Mouse (Mus musculus): ENCODE measurements around the gene Wnt7b.

Gene Wnt7b

DNA sequence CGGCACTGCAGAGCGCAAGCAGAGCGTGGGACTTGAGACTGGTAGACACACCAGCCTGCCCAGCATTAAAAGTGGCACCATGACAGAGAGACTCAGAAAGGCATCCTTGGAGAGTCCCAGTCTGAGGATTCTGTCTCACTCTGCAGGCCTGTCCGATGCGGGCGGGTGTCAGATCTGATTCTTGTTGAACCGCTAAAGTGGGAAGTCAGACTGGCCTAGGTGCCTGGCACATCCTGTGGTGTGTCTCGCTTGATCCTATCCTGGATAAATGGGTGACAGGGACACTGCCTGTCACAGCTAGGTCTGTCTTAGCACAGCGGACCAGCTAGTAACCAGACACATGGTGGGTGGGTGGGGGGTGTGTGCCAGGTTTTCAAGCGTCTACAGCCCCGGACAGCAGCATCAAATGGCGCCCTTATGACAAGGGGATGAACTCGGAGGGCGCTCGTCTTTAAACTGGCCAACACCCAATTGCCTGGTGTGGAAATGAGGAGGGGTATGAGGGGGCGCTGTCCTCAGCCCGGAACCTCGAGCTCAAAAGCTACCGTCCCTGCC is at the start of gene Wnt7b:
Gene Wnt7b, minus strand, starts transcription at position 118 of the 555 bp plus-strand sequence.
- DNase-seq, result no peak

- no peak for DNase-seq
Measured at GRCm38 (mm10) chr15:85631591-85631990, 49.3 kb upstream of the Wnt7b start.

DNA sequence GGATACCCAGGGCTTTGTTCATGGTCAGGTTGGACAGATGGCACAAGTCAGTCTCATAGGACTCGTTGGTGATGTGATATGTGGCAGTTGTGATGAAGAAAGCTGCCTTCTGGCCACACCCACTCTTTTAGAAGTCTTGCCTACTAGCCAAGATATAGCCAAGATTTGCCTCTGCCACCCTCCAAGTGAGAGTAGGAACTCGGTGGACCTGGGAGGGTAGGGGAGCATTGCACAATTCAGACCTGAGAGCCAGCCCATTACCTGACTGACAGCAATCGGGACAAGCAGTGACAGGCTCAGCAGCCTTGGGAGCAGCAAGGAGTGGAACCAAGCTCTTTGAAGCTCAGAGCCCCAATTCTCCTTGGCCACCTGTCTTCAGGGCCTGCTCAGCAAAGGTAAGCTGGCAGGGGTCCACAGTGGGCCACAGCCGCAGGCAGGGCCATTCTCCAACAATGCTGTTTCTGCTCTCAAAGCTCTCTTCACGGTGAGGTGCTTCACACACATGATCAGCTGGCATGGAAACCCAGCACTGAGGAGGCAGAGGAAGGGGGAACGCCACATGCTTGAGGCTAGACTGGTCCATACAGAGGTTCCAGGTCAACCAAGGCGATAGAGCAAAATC is 47.8 kb upstream of the Wnt7b start:
- no peak for DNase-seq

- DNase-seq, result no peak
Measured at GRCm38 (mm10) chr15:85625666-85626279, 43.5 kb upstream of the Wnt7b start.

DNA sequence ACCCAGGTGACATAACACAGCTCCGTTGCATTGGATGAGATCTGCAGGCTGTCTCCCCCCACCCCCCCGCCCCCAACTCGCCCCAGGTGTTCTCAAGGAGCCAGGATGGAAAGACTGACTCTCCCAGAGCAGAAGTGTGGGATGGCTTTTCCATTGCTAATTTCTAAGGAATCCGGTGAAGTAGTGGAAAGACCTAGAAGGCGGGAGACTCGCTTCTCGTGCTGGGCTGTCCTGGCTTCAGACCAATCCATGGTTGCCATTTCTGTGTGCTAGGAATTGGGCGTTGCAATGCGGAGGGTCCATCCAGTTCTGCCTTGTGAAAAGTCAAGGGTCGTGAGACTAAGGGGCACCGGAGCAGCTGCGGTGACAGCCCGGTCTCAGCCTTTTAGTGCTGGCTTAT is 39.9 kb upstream of the Wnt7b start:
- no peak for DNase-seq

- no peak for DNase-seq
Measured at GRCm38 (mm10) chr15:85615537-85616100, 33.3 kb upstream of the Wnt7b start.

DNA sequence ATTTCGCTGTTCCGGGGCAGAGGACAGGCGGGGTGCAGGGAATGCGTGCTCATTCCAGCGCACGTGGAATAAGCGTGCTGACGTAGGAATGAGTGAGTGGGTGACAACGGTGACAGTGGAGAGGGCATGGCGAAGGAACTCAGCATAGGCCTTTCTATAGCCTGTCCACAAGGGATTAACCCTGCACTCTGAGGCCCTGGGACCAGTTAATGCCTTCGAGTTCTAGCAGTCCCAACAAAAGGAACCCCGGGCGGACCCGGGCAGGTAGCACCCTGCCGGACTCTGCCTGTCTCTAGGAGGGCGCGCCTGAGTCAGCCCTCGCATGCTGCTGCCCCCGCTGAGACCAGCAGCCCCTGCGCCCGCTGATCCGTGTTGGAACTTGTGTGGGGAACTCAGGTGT is 32.8 kb upstream of the Wnt7b start:
- no peak for DNase-seq

DNA sequence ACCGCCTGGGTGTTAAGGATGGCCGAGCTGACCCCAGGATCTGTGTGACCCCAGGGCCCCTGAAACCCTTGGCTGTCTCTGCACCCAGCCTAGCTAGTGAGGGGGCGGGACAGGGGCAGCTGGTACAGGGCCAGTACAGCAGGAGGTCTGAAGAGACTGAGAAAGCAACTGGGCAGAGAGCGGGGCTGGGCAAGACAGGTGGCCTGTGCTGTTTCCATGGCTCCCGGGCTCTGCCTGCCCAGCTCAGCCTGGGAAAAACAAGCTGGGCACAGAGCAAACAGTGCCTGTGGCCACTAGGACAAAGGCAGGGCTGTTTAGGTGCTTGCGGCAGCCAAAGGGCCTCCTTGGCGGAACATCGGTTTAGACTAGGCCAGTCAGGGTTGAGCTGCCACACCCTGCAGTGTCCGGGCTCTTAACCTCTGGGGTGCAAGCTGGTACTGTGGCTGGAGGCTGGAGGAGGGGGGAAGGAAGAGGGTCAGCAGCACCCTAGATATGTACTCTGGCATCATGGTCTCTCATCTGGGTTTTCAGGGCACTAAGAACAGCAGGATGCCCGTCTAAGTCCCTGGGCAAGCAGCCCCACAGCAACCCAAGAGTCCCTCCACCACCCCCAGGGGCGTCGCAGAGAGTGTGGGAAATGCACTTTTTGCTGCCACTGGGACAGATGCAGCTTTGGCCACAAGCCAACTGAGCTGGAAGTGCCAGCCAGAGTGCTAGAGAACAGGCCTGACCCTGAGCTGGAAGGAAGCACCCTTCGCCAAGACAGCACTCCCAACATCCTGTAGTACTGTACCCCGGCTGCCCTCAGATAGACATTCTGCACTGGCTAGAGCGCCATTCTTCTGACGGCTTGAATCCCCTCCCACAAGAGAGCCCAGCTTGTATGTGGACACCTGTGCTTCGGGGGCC is 31.3 kb upstream of the Wnt7b start:
- DNase-seq, result no peak

DNA sequence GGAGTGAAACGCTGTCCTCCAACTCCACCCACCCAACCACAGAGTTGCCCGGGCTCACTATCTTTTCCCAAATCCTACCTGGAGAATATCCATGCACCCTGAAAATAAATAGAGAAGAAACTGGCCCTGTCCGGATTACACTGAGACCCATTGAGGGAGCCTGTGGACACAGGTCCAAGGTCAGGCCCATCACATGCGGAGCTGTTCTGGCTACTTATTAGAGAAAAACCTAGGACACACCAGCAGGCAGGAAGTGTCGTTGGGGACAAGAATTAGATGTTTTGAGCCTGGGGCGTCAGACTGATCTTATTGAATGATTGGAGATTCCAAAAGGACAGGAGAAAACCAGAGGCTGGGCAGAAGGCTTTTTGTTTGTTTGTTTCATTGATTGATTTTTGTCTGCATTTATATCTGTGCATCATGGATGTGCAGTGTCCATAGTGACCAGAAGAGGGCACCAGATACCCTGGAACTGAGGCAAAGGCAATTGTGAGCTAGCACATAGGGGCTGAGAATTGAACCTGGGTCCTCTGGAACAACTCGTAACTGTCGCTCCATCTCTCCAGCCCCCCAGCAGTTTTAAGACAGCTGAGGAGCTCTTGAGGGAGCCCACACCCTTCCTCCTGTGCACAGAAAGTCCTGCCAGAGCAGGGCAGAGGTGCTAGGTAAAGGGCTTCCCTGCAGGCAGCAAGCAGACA is 30.5 kb upstream of the Wnt7b start:
- no peak for DNase-seq

- DNase-seq, result no peak
Measured at GRCm38 (mm10) chr15:85611701-85612520, 29.6 kb upstream of the Wnt7b start.

GRCm38 (mm10) chr15:85610618-85611218 is 28.4 kb upstream of the Wnt7b start:
- DNase-seq, result peak; percentile 84

- DNase-seq, result no peak
Measured at GRCm38 (mm10) chr15:85610120-85610519, 27.8 kb upstream of the Wnt7b start.

GRCm38 (mm10) chr15:85609266-85610004 is 27.2 kb upstream of the Wnt7b start:
- no peak for DNase-seq

GRCm38 (mm10) chr15:85605962-85606610 is 23.8 kb upstream of the Wnt7b start:
- DNase-seq, result no peak

DNA sequence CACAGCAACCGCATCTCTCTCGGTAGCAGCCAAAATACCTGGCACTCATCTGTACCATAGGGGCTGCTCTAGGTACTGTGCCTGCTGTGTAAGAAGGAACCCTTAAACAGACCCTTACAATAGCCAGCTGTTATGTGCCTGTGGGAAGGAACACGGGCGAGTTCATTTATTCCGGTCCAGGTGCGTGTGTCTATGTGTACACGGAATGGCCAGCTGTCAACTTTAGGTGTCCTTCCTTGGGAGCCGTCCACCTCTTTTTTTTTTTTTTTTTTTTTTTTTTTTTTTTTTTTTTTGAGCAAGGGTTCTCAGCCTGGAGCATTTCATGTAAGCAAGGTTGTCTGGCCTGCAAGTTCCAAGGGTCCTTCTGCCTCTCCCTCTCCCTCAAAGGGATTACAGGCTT is 22.7 kb upstream of the Wnt7b start:
- DNase-seq, result no peak

GRCm38 (mm10) chr15:85604507-85604906 is 22.2 kb upstream of the Wnt7b start:
- DNase-seq, result no peak

DNA sequence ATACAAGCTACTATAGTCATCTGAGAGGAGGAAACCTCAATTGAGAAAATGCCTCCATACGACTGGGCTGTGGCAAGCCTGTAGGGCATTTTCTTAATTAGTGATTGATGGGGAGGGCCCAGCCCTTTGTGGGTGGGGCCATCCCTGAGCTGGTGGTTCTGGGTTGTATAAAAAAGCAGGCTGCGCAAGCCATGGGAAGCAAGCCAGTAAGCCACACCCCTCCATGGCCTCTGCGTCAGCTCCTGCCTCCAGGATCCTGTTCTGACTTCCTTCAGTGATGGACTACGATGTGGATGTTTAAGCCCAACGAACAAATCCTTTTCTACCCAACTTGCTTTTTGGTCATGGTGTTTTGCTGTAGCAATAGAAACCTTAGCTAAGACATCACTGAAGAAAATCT is 21.1 kb upstream of the Wnt7b start:
- no peak for DNase-seq

DNA sequence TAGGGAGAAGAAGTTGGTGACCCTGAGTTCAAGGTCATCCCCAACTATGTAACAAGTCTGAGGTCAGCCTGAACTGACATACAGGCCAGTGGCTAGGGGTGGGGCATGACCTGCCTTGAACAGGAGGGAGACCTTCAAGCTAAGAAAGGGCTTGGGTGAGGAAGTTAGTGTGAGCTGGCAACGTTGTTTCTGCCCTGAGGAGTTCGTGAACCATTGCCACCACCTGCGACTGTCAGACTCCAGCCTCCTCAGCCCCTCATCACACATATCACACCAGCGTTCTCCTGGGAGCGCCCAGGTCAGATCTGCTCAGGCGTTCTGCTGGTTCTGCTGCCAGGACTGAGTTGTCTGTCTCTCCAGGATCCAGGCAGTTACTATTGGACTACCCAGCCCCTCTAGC is 20.5 kb upstream of the Wnt7b start:
- no peak for DNase-seq

- DNase-seq, result no peak
Measured at GRCm38 (mm10) chr15:85602021-85602420, 19.7 kb upstream of the Wnt7b start.

DNA sequence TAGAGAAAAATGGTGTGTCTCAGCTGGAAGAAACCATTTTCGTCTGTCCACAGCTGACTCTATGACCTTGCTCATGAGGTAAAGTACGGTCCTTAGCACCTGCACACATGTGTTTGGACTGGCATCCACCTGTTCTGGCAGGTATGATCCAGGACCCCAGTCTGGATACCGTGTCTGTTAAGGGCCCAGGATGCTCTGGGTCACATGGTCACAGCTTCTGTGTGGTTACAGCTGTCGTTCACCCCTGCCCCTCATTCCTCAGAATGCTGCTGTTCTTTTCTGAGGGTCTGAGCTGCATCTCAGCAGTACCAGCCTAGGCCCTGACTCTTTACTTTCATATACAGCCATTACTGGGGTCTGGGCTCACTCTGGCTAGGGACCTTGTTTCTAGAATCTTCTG is 18.9 kb upstream of the Wnt7b start:
- no peak for DNase-seq
